Mouse (Mus musculus): ENCODE results near the gene Gp1ba.

GRCm38 (mm10) chr11:70678576-70678975, 39.7 kb downstream of the Gp1ba start:
- no peak for TF ChIP-seq TAL1 (conservative IDR thresholded peaks at IDR 0.05; ENCODE audit: low read depth, low read length)
- TF ChIP-seq CTCF (IDR thresholded peaks at IDR 0.05; ENCODE audit: low read depth, low read length), result no peak

Measured in G1E (cell line).